Mouse (Mus musculus): ENCODE measurements at regions not wholly inside any gene's neighbourhood (a gene's known extent, or its start where the extent isn't known, plus 50 kb on each side); places are given as distances from the start of the nearest gene placed in this dataset.

DNA sequence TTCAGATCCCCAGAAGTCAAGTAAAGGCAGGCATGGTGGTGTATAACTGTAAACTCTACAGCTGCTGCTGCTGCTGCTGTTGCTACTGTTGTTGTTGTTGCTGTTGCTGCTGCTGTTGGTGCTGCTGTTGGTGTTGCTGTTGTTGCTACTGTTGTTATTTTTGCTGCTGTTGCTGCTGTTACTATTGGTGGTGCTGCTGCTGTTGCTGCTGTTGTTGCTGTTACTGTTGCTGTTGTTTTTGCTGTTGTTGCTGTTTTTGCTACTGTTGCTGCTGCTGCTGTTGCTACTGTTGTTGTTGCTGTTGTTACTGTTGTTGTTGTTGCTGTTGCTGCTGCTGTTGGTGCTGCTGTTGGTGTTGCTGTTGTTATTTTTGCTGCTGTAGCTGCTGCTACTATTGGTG, 104.4 kb downstream of the Nkx6-1 start:
- TF ChIP-seq CTCF (IDR thresholded peaks at IDR 0.05; ENCODE audit: borderline replicate concordance, extremely low read depth, insufficient read depth, insufficient read length) (no peak), POLR2A (IDR thresholded peaks at IDR 0.05; ENCODE audit: borderline replicate concordance, extremely low read depth, insufficient read depth, insufficient read length, poor library complexity, severe bottlenecking) (no peak)

All from brain, embryonic 14.5 days (tissue).